Mouse (Mus musculus) kidney, postnatal 25 days (tissue): ENCODE results near the gene Samsn1.

Experiments
- DNase-seq, 2 experiments: peaks; one replicate each; pipeline ENCODE4 v3.0.0; 2021; ENCODE audit warnings: mixed read lengths in 2 of 2

Samsn1 gene

GRCm38 (mm10) chr16:76022181-76022580 is at the start of gene Samsn1:
TSS of gene Samsn1 (minus strand) at chr16:76022281.
- DNase-seq: no peak

- no peak for DNase-seq
These were observed 44.1 kb upstream of the Samsn1 start for GRCm38 (mm10) chr16:76066082-76066635.

GRCm38 (mm10) chr16:76054976-76055375 is 32.9 kb upstream of the Samsn1 start:
- no peak for DNase-seq

- DNase-seq: no peak
These were observed 32.0 kb upstream of the Samsn1 start for GRCm38 (mm10) chr16:76054079-76054478.

GRCm38 (mm10) chr16:76053537-76053936 is 31.5 kb upstream of the Samsn1 start:
- DNase-seq: no peak

GRCm38 (mm10) chr16:76047066-76047465 is 25.0 kb upstream of the Samsn1 start:
- DNase-seq: no peak

- DNase-seq: no peak
These were observed 18.4 kb upstream of the Samsn1 start for GRCm38 (mm10) chr16:76040319-76040945.

GRCm38 (mm10) chr16:76019164-76019563 is 2.9 kb downstream of the Samsn1 start:
- no peak for DNase-seq

GRCm38 (mm10) chr16:76003812-76004389 is 18.2 kb downstream of the Samsn1 start:
- DNase-seq: no peak

GRCm38 (mm10) chr16:76002870-76003572 is 19.1 kb downstream of the Samsn1 start:
- DNase-seq: no peak

GRCm38 (mm10) chr16:76002287-76002686 is 19.8 kb downstream of the Samsn1 start:
- DNase-seq: no peak

- no peak for DNase-seq
These were observed 20.3 kb downstream of the Samsn1 start for GRCm38 (mm10) chr16:76001788-76002187.

GRCm38 (mm10) chr16:76000127-76000526 is 22.0 kb downstream of the Samsn1 start:
- no peak for DNase-seq

GRCm38 (mm10) chr16:75990173-75990572 is 31.9 kb downstream of the Samsn1 start:
- no peak for DNase-seq

- no peak for DNase-seq
These were observed 38.2 kb downstream of the Samsn1 start for GRCm38 (mm10) chr16:75983831-75984230.

GRCm38 (mm10) chr16:75979381-75979780 is 42.7 kb downstream of the Samsn1 start:
- no peak for DNase-seq

GRCm38 (mm10) chr16:75977798-75978197 is 44.3 kb downstream of the Samsn1 start:
- peak; percentile 4 to 40 for DNase-seq

GRCm38 (mm10) chr16:75975682-75976332 is 46.3 kb downstream of the Samsn1 start:
- no peak for DNase-seq

GRCm38 (mm10) chr16:75970266-75970998 is 51.6 kb downstream of the Samsn1 start:
- DNase-seq: no peak

- no peak for DNase-seq
These were observed 60.1 kb downstream of the Samsn1 start for GRCm38 (mm10) chr16:75962021-75962420.

GRCm38 (mm10) chr16:75961487-75961886 is 60.6 kb downstream of the Samsn1 start:
- no peak for DNase-seq

GRCm38 (mm10) chr16:75961036-75961435 is 61.0 kb downstream of the Samsn1 start:
- peak in 1 of 2 experiments; percentile 16 for DNase-seq

- no peak for DNase-seq
These were observed 88.7 kb downstream of the Samsn1 start for GRCm38 (mm10) chr16:75933357-75933756.
